Mouse (Mus musculus) testis, adult 2 months (tissue): ENCODE measurements around the gene Kcne1. TPM values are rescaled to one million over a fixed set of nuclear protein-coding genes. Genes with fewer than 3 reads are reported as not detected.

Source experiments
- H3K27ac ChIP-seq: fragments of 200-500 bp; 2 replicates; pipeline ENCODE4 v1.5.1; 2012; ENCODE audit warnings: low read depth, low read length; ENCODE audit not compliant: control insufficient read depth, insufficient read depth
- H3K27me3 ChIP-seq: fragments of 200-500 bp; 2 replicates; pipeline ENCODE4 v1.6.1; 2012; ENCODE audit warnings: mild to moderate bottlenecking, low read length, moderate library complexity; ENCODE audit not compliant: control insufficient read depth, insufficient read depth
- H3K36me3 ChIP-seq: fragments of 200-500 bp; 2 replicates; pipeline ENCODE4 v1.6.1; 2012; ENCODE audit warnings: mild to moderate bottlenecking, low read length; ENCODE audit not compliant: control insufficient read depth, insufficient read depth
- H3K4me1 ChIP-seq: fragments of 200-500 bp; 2 replicates; pipeline ENCODE4 v1.6.1; 2012; ENCODE audit warnings: low read length; ENCODE audit not compliant: control insufficient read depth, insufficient read depth
- H3K4me3 ChIP-seq: fragments of 200-500 bp; 2 replicates; pipeline ENCODE4 v1.5.1; 2012; ENCODE audit warnings: low read depth, mild to moderate bottlenecking, low read length, moderate library complexity, mixed read lengths; ENCODE audit not compliant: control insufficient read depth
- CTCF ChIP-seq: fragments of 200-500 bp; IDR thresholded peaks from 2 replicates; pipeline ENCODE4 v1.5.1; 2012; ENCODE audit warnings: low read depth, mild to moderate bottlenecking, inconsistent platforms, low read length, moderate library complexity; ENCODE audit not compliant: control insufficient read depth, insufficient read depth, insufficient replicate concordance
- POLR2A ChIP-seq: fragments of 200-500 bp; IDR thresholded peaks from 2 replicates; pipeline ENCODE4 v1.6.1; 2012; ENCODE audit warnings: low read depth, mild to moderate bottlenecking, inconsistent platforms, low read length, moderate library complexity; ENCODE audit not compliant: control insufficient read depth
- polyA plus RNA-seq: library from polyadenylated mRNA; depleted of rRNA; stranded (reverse); fragments of >200 nt; gene quantifications from 2 replicates; pipeline ENCODE4 v1.2.3, GENCODE M21; 2012

Gene Kcne1
- polyA plus RNA-seq, 1 experiment, result 0.32 TPM

DNA sequence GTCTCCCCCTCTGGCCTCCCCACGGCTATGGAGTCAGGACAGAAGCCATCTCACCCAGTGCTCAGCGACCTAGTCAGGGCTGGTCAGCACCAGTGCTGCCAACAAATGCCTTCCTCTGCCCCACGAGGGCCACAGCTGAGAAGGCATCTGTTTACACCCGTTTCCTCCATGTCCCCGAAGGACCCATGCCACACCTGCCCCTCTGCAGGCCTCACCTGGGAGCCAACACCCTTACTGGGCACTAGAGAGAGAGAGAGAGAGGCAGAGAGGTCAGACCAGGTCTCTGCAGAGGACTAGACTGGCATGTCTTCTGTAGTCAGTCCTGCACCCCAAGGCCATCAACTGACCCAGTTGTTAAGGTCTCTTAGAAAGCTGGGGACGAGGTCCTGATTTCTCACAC is 21.8 kb upstream of the Kcne1 start:
- no peaks in the 10 kb centered on the region for H3K4me1 ChIP-seq
- H3K27ac ChIP-seq, result no peak overlapping the region
- TF ChIP-seq CTCF (no peak), POLR2A (no peak)
- H3K27me3 ChIP-seq, result no peaks in the 10 kb centered on the region
- H3K36me3 ChIP-seq, result no peaks in the 10 kb centered on the region
- no peak overlapping the region for H3K4me3 ChIP-seq

DNA sequence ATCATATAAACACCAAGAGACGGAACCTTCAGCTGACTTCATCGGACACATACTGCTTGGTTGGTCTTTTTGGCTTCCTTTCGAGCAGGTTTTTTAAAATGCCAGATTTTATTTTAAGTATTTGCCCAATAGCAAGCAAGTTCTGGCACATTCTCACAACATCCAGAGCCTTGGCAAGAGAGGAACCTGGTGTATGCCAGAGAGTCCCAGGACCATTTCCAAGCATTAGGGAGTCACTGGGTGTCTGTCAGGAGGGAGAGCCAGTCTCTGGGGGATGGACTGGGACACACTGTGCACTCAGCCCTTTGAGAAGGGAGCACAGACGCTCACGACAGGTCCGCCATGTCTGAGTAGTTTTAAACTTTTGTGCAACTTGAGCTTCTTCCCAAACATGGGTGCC is 17.7 kb upstream of the Kcne1 start:
- no peaks in the 10 kb centered on the region for H3K27me3 ChIP-seq
- no peak overlapping the region for H3K4me3 ChIP-seq
- no peak for TF ChIP-seq POLR2A
- no peak for TF ChIP-seq CTCF
- peaks cover 7% of the 10 kb centered on the region for H3K4me1 ChIP-seq
- no peak overlapping the region for H3K27ac ChIP-seq
- H3K36me3 ChIP-seq, result no peaks in the 10 kb centered on the region

DNA sequence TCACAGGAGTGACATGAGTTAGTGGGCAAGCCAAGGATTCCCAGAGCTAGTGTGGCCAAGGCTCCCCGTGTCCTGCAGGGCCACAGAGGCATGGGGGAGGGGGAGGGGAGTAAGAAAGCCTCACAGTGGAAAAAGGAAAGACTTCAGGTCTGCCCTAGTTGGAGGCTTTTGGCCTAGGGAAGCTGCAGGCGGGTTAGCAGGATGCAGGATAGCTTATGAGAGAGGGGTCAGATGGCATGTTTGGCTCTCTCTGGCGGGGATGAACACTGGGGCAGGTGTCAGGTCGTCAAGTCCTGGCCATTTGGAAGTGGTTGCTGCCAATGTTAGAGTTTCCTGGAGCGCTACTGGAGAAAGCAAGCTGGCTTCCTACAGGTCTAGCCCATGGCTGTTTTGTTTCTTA is 12.4 kb upstream of the Kcne1 start:
- peaks cover 7% of the 10 kb centered on the region for H3K4me1 ChIP-seq
- TF ChIP-seq POLR2A (no peak), CTCF (no peak)
- no peaks in the 10 kb centered on the region for H3K27me3 ChIP-seq
- H3K4me3 ChIP-seq, result no peak overlapping the region
- no peaks in the 10 kb centered on the region for H3K36me3 ChIP-seq
- H3K27ac ChIP-seq, result no peak overlapping the region

DNA sequence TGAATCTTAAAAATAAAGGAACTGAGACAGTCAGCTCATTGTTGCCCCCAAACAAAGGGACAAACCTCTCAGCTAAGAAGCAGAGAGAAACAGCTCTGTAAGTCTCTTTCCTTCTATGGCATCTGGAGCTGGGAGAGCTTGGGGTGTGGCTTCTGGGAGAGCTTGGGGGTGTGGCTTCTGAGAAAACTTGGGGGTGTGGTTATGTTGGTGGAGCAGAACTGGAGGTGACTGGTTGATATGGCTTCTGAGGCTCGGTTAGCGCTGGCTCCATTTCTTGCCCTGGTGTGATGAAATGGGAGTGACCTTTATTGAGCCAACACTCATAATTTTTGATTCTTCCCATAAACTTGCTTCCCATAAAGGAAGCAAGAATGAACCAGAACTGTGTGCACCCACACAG is 10.0 kb upstream of the Kcne1 start:
- no peak overlapping the region for H3K27ac ChIP-seq
- H3K36me3 ChIP-seq, result no peaks in the 10 kb centered on the region
- TF ChIP-seq CTCF (no peak), POLR2A (no peak)
- no peaks in the 10 kb centered on the region for H3K4me1 ChIP-seq
- H3K27me3 ChIP-seq, result no peaks in the 10 kb centered on the region
- no peak overlapping the region for H3K4me3 ChIP-seq

DNA sequence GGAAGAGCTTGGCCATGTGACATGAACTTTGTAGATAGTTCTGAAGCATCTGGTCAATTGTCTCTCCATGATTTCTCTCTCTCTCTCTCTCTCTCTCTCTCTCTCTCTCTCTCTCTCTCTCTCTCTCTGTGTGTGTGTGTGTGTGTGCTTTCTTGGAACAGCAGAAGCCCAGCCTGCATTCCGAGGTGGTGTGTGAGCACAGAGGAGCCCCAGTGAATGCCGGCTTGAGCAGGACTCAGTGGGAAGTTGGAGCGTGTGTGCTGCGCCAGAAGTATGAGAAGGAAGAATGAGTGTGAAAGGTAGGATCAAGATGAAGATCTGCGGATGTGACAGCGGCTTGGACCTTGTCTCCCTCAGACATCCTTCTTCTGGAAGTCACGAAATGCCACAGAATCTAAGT is 6.2 kb upstream of the Kcne1 start:
- Histone ChIP-seq H3K27ac (no peak overlapping the region), H3K4me1 (no peaks in the 10 kb centered on the region), H3K36me3 (no peaks in the 10 kb centered on the region), H3K4me3 (no peak overlapping the region), H3K27me3 (no peaks in the 10 kb centered on the region)
- TF ChIP-seq CTCF (no peak), POLR2A (no peak)

DNA sequence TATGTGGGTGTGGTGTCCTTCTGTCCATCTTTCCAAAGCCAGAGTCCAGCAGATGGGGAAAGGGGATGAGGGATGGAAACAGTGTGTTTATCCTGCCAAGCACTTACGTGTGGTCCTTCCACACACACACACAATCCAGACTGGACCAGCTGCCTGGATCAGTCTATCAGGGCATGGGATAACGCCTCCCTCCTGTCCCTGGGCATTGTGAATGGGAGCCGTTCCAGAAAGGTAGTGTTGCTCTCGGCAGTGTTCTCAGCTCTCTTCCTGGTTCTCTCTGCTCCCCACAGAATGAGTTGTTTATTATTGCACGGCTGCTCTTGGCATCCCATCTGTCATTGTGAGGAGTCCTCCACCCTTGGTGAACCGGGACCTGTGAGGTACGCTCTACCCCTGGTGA is 1.4 kb upstream of the Kcne1 start:
- no peak overlapping the region for H3K4me3 ChIP-seq
- TF ChIP-seq POLR2A, result no peak
- TF ChIP-seq CTCF, result no peak
- no peak overlapping the region for H3K27ac ChIP-seq
- no peaks in the 10 kb centered on the region for H3K27me3 ChIP-seq
- no peaks in the 10 kb centered on the region for H3K36me3 ChIP-seq
- H3K4me1 ChIP-seq, result peaks cover 3% of the 10 kb centered on the region

DNA sequence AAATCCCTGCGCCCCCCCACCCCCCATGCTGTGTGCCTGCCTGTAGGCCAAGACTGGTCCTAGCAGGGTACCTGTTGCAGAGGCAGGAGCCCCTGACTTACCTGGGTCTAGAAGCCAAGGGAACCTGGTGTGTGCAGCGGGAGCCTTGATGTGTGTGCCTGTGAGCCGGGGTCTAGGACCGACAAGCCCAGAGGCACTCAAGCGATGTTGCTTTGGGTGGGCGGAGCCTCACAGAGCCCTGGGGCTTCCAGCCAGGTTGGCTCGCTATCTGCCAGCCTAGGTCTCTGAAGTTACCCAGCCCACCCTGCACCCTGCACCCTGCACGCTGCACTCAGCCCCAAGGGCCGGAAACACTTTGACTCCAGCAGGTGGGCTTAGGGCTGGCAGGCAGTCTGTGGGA is 534 bp downstream of the Kcne1 start:
- H3K27ac ChIP-seq, result no peak overlapping the region
- H3K4me3 ChIP-seq, result no peak overlapping the region

DNA sequence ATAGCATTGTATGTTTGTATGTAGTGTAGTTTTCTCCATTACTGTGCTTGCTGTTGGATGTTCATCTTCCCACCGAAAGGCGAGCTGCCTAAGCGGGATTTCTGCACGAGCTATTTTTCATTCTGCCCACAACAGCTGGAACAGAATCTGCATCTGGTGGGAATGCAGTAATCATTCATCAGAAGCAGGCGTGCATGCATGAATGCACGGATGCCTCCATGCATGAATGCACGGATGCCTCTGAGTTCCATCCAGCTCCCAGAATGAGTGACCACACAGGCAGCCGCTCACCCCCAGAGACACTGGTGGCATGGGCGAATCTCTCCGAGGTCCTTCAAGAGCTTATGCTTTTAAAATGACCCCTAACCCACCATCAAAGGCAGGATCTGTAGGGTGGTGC is 1.7 kb downstream of the Kcne1 start:
- no peaks in the 10 kb centered on the region for H3K27me3 ChIP-seq
- H3K4me3 ChIP-seq, result no peak overlapping the region
- H3K27ac ChIP-seq, result no peak overlapping the region
- H3K4me1 ChIP-seq, result peaks cover 3% of the 10 kb centered on the region
- TF ChIP-seq CTCF (no peak), POLR2A (no peak)
- no peaks in the 10 kb centered on the region for H3K36me3 ChIP-seq

More for the DNA sequence above, 534 bp downstream of the Kcne1 start:
- Histone ChIP-seq H3K36me3 (no peaks in the 10 kb centered on the region), H3K27me3 (no peaks in the 10 kb centered on the region), H3K4me1 (peaks cover 3% of the 10 kb centered on the region)
- TF ChIP-seq CTCF (no peak), POLR2A (no peak)
